Mouse (Mus musculus): ENCODE results near the gene Rxfp3. TPM values are rescaled to one million over a fixed set of nuclear protein-coding genes. Genes with fewer than 3 reads are reported as not detected.

The Rxfp3 gene
- not detected in 2 replicates for polyA plus RNA-seq (2012; ENCODE audit: low replicate concordance)

DNA sequence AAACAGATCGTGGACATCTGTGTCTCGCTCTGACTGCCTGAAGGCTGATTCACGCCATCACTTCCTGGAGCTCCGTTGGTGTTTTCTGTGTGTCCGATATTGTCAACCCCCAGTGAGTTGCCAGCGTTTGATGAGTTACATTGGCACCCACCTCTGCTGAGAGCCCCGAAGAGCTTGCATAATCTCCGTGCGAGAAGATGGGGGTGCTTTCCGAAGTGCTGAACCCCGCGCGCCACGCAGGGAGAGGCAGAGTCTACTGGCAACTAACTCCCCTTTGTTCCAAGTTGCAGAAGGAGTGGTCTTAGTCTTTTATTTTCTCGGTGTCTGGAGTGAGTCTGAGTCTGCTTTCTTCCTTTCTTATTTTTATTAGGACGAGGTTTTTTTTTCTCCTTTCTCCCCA, at the start of gene Rxfp3:
Gene Rxfp3, minus strand, starts transcription at position 281 of the 400 bp plus-strand sequence.

DNA sequence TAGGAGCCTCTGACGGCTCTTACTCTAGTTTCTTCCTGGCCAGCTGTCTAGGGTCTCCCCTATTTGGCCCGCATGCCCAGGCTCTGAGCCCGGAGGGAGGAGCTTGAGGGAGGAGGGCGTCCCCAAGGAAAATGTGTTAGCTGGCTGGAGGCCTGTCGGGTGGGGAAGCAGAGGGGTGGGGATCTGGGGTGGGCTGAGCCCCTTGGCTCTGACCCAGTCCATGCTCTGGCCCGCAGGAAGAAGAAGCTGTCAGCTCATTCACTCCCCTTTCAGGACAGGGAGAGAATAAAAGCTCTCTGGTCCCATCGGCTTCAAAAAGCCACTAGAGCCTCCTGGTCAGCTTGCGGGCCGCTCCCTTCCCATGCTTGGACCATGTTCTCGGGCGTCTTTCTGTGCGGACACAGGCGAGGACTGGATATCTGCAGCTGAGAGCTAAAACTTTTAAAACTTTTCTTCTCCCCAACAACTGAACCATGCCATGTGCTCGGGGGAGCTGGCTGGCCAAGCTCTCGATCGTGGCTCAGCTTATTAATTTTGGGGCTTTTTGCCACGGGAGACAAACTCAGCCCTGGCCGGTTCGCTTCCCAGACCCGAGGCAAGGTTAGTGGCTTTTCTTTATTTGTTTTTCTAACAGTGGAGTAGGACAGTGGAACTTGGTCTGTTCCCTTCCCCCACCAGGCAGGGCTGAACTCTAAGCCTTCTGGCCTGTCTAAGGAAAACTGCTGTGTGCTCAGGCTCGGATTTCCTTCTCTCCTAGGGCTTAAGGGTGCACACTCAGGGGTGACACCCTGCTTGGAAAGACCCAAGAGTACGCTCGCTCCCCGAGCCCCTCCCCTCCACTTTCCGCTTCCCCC, 27.0 kb upstream of the Rxfp3 start, which contains the start of gene Adamts12:
Gene Adamts12, plus strand, starts transcription at position 233 of the 854 bp plus-strand sequence.

DNA sequence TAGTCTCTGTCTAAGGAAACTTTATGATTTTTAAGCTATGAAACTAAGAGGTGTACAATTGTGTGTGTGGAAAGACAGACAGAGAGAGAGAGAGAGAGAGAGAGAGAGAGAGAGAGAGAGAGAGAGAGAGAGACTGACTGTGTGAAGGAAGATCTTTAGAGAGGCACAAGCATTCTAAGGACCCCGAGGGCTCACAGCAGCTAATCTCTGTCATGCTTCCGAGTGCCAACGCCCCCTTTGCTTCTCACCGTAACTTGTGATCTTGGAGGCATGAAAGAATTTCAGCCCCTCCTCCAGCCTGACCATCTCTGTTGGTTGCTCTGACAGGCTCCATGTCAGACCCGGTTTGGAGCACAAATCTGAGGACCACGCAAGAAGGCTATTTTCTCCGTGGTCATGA, 37.4 kb downstream of the Rxfp3 start, which contains the start of gene Slc45a2:
Gene Slc45a2, plus strand, starts transcription at position 301 of the 400 bp plus-strand sequence.

Other genes starting within 250 kb of the Rxfp3 start
- gene C1qtnf3, start 85.7 kb downstream of the Rxfp3 start, polyA plus RNA-seq (2012; ENCODE audit: low replicate concordance): not detected in 2 replicates
- 1.3 and 2.9 TPM in 2 replicates for gene Amacr, start 56.2 kb downstream of the Rxfp3 start, polyA plus RNA-seq (2012; ENCODE audit: low replicate concordance)
- 0.04 TPM in 1 of 2 replicates, not detected in the other for gene Slc45a2, start 37.3 kb downstream of the Rxfp3 start, polyA plus RNA-seq (2012; ENCODE audit: low replicate concordance)
- not detected in 2 replicates for gene Adamts12, start 26.8 kb upstream of the Rxfp3 start, polyA plus RNA-seq (2012; ENCODE audit: low replicate concordance)